Mouse (Mus musculus) bone marrow macrophage, adult 2 months (primary cell): ENCODE measurements at regions not wholly inside any gene's neighbourhood (a gene's known extent, or its start where the extent isn't known, plus 50 kb on each side); places are given as distances from the start of the nearest gene placed in this dataset.

ENCODE experiments used
- CTCF ChIP-seq: IDR thresholded peaks from 2 replicates; pipeline ENCODE4 v1.5.1; 2012; ENCODE audit warnings: low read depth, mild to moderate bottlenecking, low read length, moderate library complexity
- POLR2A ChIP-seq: IDR thresholded peaks from 2 replicates; pipeline ENCODE4 v1.6.1; 2012; ENCODE audit warnings: mild to moderate bottlenecking, low read depth, low read length, borderline replicate concordance

GRCm38 (mm10) chr11:112442639-112443038, 339.4 kb upstream of the Sox9 start:
- TF ChIP-seq CTCF: no peak
- TF ChIP-seq POLR2A: no peak
